Mouse (Mus musculus) kidney, embryonic 16.5 days (tissue): ENCODE data around the gene Klf13. TPM values are rescaled to one million over a fixed set of nuclear protein-coding genes. Genes with fewer than 3 reads are reported as not detected.

Experiments
- ATAC-seq: fragments of 200-750 bp; cut with Nextera tagmentation; 2 replicates; pipeline ENCODE4 v1.8.0; 2017; ENCODE audit warnings: moderate TSS enrichment; ENCODE audit not compliant: low FRiP score, low TSS enrichment
- H3K27ac ChIP-seq: fragments of 300-500 bp; sonication (generic); 2 replicates; pipeline ENCODE4 v1.5.1; 2014; ENCODE audit warnings: low read length
- H3K27me3 ChIP-seq: fragments of 300-500 bp; sonication (generic); 2 replicates; pipeline ENCODE4 v1.6.1; 2014; ENCODE audit warnings: low read length, control low read depth, mixed read lengths; ENCODE audit not compliant: insufficient read depth
- H3K36me3 ChIP-seq: fragments of 300-500 bp; sonication (generic); 2 replicates; pipeline ENCODE4 v1.6.1; 2014; ENCODE audit warnings: low read length, control low read depth, mixed read lengths; ENCODE audit not compliant: insufficient read depth
- H3K4me1 ChIP-seq: fragments of 300-500 bp; sonication (generic); 2 replicates; pipeline ENCODE4 v1.6.1; 2014; ENCODE audit warnings: low read length, control low read depth, mixed read lengths; ENCODE audit not compliant: insufficient read depth
- H3K4me2 ChIP-seq: fragments of 300-500 bp; sonication (generic); replicated peaks from 2 replicates; pipeline ENCODE4 v1.6.1; 2014; ENCODE audit warnings: low read depth, low read length
- H3K4me3 ChIP-seq: fragments of 300-500 bp; sonication (generic); 2 replicates; pipeline ENCODE4 v1.5.1; 2014; ENCODE audit warnings: mild to moderate bottlenecking, low read length
- H3K9ac ChIP-seq: fragments of 300-500 bp; sonication (generic); replicated peaks from 2 replicates; pipeline ENCODE4 v1.6.1; 2014; ENCODE audit warnings: low read length
- H3K9me3 ChIP-seq: fragments of 300-500 bp; sonication (generic); 2 replicates; pipeline ENCODE4 v1.6.1; 2016; ENCODE audit warnings: low read length, control low read depth
- WGBS: fragments of 180-500 bp; shearing (Covaris S2); extraction: QIAGEN DNeasy Blood & Tissue Kit; methylation state at CpG from one replicate; pipeline ENCODE4 v1.1.7; 2014; 5-methylcytosine and 5-hydroxymethylcytosine counted together
- polyA plus RNA-seq: library from polyadenylated mRNA; unstranded; fragments of >200 nt; fragmentation: Nextera tagmentation; extraction: Ambion mirVana; gene quantifications from 2 replicates; pipeline ENCODE4 v1.2.1, GENCODE M21; 2015

Gene Klf13
- polyA plus RNA-seq, 1 experiment from 2014 or later = 23.2 TPM

DNA sequence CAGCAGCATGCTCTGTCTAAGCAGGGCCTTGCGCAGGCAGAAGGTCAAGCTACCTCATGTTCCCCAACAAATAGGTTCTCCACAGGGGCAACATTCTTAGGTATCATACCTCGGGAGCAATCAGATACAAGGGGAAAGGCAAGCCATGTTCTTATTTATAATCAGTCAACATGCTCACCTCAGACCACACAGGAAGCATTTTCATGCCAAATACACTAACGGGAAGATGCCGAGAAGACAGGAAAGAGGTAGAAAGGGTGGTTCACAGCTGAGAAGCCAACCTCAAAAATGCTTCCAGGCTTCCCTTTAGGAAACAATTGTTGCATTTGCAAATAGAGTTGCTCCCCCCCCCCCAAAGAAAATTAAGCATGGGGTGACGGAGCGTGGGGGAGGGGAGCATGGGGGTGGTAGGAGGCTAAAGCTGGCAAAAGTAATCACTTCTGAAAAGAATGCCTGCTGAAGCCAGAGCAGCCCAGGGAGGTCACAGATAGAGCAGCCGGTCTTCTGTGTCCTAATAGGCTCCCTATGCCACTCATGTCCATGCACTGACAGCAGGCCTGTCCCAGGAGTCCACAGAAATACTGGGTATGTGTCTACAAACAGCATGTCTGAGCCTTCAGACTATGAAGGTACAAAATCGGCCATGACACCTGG, 16.7 kb downstream of the Klf13 start:
- Histone ChIP-seq H3K4me1 (peaks cover 57% of the 10 kb centered on the region), H3K27ac (no peak overlapping the region), H3K4me3 (no peak overlapping the region), H3K36me3 (no peaks in the 10 kb centered on the region), H3K4me2 (no peak overlapping the region), H3K27me3 (no peaks in the 10 kb centered on the region), H3K9ac (no peak overlapping the region), H3K9me3 (no peaks in the 10 kb centered on the region)
- WGBS = 74% methylated on average over 8 of the region's 8 CpGs
- ATAC-seq = no peak

DNA sequence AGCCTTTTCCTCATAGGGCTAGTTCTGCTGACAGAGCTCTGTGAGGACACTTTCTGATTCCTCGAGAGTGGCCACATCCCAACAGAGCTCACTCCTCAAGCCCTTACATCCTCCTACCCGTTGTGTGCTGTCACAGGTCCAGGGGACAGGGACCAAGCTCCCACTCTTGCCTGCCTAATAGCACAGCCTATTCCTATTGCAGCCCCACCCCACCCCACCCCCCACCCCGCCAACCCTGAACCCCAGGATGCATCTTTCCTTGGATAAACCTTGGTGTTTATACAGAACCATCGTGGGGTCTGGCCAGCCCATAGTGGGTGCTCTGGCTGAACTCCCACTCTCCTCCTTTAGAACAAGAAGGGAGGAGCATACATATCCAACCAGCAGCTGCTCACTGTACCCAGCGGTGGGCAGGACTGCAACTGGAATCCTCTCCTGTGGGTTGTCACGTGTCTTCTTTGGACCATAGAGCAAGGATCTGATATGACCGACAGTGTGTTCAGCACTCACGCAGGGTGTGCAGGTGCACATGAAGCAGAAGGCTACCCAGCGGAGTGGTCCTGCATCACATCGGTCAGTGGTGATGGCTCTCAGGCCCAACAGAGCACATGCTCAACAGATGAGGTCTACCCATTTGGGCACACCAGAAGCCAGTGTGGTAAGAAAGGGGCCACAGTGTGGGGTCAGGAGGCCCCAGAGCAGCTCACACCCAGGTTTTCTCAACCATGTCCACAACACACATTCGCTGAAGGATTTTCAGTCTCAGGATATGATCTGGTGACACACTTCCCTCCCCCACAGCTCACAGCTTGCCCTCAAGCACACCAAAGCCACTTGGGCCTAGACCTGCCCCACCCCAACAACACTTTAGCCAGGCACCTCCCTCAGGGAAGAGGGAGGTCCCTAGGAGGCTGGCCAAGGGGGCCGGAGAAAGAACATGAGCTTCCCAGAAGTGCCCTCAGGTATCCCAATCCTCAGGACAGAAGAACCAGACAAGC, 19.6 kb downstream of the Klf13 start:
- Histone ChIP-seq H3K36me3 (no peaks in the 10 kb centered on the region), H3K9ac (no peak overlapping the region), H3K27ac (no peak overlapping the region), H3K9me3 (no peaks in the 10 kb centered on the region), H3K4me3 (no peak overlapping the region), H3K4me1 (peaks cover 36% of the 10 kb centered on the region), H3K4me2 (no peak overlapping the region), H3K27me3 (no peaks in the 10 kb centered on the region)
- ATAC-seq = peak; percentile 17; the same call in 1 of the 2 replicates
- WGBS = 66% methylated on average over 12 of the region's 12 CpGs

DNA sequence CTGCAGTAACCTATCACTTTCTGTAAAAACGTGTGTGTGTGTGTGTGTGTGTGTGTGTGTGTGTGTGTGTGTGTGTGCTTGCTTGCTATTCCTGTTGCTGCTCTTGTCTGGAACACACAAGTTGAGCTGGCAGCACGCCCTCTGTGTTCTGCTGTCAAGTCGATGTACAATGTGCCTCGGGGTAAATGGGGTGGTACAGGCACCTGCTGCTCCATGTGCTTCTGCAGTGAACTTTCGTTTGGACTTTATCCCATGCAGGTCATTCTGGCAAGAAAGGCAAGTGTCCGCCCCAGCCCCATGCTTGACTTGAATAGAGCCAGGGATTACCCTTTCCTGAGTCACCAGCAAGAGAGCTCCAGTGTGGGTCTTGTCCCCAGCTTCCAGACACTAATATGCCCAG, 21.0 kb downstream of the Klf13 start:
- no peaks in the 10 kb centered on the region for H3K36me3 ChIP-seq
- H3K4me2 ChIP-seq = no peak overlapping the region
- ATAC-seq = no peak
- WGBS = 71% methylated on average over 6 of the region's 6 CpGs
- H3K9me3 ChIP-seq = no peaks in the 10 kb centered on the region
- no peak overlapping the region for H3K9ac ChIP-seq
- H3K4me3 ChIP-seq = no peak overlapping the region
- no peaks in the 10 kb centered on the region for H3K27me3 ChIP-seq
- H3K4me1 ChIP-seq = peaks cover 42% of the 10 kb centered on the region
- peak overlapping the region; percentile 41; the same call in 1 of the 2 replicates for H3K27ac ChIP-seq

DNA sequence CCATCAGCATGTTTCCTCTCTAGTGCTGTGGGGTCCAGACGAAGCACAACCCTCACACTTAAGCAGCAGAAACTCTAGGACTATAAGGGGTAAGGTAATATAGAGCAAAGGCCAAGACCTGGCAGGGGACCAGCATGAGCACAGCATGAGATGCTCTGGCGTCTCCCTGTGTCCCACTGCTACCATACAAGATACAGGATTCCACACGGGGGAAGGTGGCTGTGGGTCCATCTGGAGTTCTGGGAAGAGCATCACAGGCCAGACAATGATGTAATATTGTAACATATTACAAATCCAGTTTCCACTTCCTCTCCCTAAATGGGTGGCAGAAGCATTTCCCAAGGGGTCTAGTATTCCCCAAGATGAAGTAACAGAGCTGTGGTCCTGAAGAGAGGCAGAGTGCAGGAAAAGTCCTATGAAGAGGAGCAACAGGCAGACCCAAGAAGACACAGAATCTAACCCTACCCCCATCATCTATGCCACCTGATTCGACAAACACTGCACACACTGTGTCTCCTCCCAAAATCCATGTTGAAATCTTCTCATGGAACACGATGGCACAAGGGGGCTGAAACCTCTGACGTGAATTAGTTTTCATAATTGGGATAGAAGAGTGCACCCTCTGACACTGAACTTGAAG, 22.3 kb downstream of the Klf13 start, which contains the start of gene E030018B13Rik:
E030018B13Rik (plus strand) TSS at position 590 of the 640 bp plus-strand sequence.
- no peak for ATAC-seq
- Histone ChIP-seq H3K27ac (no peak within 1 kb of the TSS), H3K36me3 (no peaks in the 10 kb centered on the region), H3K9me3 (no peaks in the 10 kb centered on the region), H3K4me1 (peaks cover 50% of the 10 kb centered on the region), H3K4me3 (no peak within 1 kb of the TSS), H3K9ac (no peak within 1 kb of the TSS), H3K4me2 (no peak within 1 kb of the TSS), H3K27me3 (no peaks in the 10 kb centered on the region)
- WGBS = 89% methylated on average over 6 of the region's 6 CpGs

GRCm38 (mm10) chr7:63914891-63915290, 23.8 kb downstream of the Klf13 start:
- H3K36me3 ChIP-seq = no peaks in the 10 kb centered on the region
- H3K9ac ChIP-seq = no peak overlapping the region
- no peaks in the 10 kb centered on the region for H3K27me3 ChIP-seq
- 92% methylated on average over 2 of the region's 2 CpGs for WGBS
- no peak overlapping the region for H3K4me2 ChIP-seq
- no peak overlapping the region for H3K4me3 ChIP-seq
- ATAC-seq = no peak
- H3K4me1 ChIP-seq = peaks cover 63% of the 10 kb centered on the region
- no peak overlapping the region; the same call in 1 of the 2 replicates for H3K27ac ChIP-seq
- H3K9me3 ChIP-seq = no peaks in the 10 kb centered on the region

DNA sequence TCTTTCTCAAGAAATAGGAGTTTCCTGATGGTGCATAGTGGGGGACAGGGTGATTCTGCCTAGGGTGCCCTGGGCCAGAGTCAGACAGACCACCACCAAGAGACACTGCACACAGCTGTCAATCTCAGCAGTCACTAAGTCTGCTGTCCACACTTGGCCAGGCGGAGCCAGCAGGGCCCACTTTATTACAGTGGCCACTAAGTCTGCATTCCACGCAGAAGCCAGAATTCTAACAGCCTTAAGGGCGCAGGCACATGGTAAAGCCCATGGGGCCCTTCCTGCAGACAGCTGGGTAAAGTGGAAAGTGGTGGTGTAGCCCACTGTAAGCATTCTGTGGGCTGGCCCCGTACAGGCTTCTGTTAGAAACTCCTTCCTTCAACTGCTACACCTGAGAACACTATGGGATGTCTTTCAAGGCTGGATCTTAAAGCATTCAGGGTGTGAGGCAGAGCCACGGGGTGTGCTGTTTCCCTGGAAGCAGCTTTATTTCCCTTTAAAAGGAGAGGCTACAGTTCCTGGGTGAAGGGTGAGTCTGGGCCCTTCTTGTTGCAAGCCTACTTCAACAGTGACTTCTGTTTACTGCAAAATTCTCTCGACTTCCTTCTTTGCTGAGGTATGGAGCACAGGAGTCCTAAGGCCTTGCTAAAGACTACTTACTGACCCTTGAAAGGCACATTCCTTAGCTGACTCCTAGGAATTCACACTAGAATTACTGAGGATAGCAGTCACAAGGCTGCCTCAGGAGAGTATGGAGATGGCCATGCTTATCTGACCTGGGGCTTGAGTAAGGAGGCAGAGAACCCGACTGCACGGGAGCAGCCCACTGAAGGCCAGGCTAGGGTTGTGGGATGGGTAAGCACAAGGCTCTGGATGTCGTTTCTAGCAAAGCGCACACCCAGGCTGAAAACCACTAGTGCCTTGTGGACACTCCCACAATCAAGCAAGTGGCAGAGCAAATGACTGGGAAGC, 24.7 kb downstream of the Klf13 start:
- peak; percentile 44; the same call in 1 of the 2 replicates for ATAC-seq
- no peak overlapping the region for H3K4me3 ChIP-seq
- no peaks in the 10 kb centered on the region for H3K9me3 ChIP-seq
- H3K9ac ChIP-seq = no peak overlapping the region
- peaks cover 55% of the 10 kb centered on the region for H3K4me1 ChIP-seq
- WGBS = 53% methylated on average over 10 of the region's 10 CpGs
- no peaks in the 10 kb centered on the region for H3K27me3 ChIP-seq
- H3K27ac ChIP-seq = peak overlapping the region; percentile 79
- no peak overlapping the region for H3K4me2 ChIP-seq
- H3K36me3 ChIP-seq = no peaks in the 10 kb centered on the region

DNA sequence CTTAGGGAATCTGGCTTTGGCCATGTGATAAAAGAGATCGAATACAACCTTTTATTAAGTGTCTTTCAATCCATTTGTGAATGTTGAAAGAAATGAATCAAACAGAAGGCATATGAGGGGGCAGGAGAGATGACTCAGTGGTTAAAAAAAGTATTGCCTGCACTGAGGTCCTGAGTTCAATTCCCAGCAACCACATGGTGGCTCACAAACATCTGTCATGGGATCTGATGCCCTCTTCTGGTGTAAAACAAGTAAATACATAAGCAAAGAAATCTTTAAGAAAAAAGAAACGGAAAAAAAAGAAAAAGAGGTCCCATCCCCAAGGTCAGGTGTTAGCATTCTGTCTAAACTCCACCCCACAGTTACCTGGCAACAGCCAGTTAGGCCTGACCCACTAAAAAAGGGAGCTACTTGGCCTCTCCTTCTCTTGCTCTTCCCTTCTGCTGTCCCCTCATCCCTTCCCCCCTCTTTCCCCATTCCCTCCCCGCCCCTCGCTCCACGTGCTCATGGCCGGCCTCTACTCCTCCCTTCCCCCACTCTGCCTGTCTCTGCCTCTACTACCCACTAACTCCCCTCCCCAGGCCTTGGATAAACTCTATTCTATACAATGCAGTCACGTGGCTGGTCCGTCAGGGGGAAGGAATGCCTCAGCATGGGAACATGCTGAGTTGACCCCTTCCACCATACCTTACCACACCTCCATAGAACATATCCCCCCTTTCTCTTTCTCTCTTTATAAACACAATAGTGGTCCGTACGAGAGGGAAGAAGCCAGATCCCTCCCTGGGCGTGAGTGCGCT, 25.6 kb downstream of the Klf13 start:
- Histone ChIP-seq H3K27ac (peak overlapping the region; percentile 79), H3K9ac (no peak overlapping the region)
- ATAC-seq = no peak

DNA sequence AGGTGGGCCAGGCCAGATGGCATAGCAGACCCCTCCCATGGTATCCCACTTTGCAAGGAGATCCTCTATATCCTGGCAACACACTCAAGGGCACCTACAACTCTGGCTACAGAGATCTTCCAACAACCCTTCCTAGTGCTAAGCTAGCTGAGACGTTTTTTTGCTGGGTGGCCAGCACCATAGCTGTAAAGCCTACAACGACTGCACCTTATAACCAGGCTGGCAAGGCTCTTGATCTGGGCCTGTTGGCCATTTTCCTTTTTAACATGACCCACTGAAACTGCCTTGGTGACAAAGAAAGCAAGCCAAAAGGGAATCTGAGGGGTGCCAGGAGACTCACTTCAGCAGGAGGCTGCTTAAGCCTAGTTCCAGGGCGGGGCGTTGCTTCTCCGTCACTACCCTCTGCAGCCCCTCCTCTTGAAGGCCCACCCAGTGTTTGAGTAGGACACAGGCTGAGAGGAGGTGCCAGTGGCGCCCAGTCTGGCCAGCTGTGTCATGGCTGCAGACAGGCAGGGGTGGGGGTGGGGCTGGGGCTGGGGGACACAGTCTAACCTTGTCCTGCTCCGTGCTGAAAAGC, 26.4 kb downstream of the Klf13 start:
- H3K4me2 ChIP-seq = no peak overlapping the region
- no peak overlapping the region; the same call in 1 of the 2 replicates for H3K9ac ChIP-seq
- 32% methylated on average over 7 of the region's 7 CpGs for WGBS
- no peak overlapping the region for H3K4me3 ChIP-seq
- peak; percentile 28; the same call in 1 of the 2 replicates for ATAC-seq
- no peaks in the 10 kb centered on the region for H3K36me3 ChIP-seq
- no peaks in the 10 kb centered on the region for H3K9me3 ChIP-seq
- H3K27me3 ChIP-seq = no peaks in the 10 kb centered on the region
- H3K27ac ChIP-seq = peak overlapping the region; percentile 66; the same call in 1 of the 2 replicates
- peaks cover 58% of the 10 kb centered on the region for H3K4me1 ChIP-seq

More for the DNA sequence above, 25.6 kb downstream of the Klf13 start:
- WGBS = 59% methylated on average over 12 of the region's 12 CpGs
- no peak overlapping the region for H3K4me2 ChIP-seq
- H3K36me3 ChIP-seq = no peaks in the 10 kb centered on the region
- no peak overlapping the region for H3K4me3 ChIP-seq
- no peaks in the 10 kb centered on the region for H3K27me3 ChIP-seq
- no peaks in the 10 kb centered on the region for H3K9me3 ChIP-seq
- peaks cover 63% of the 10 kb centered on the region for H3K4me1 ChIP-seq
